ENCODE assay signal across 8 mouse cellular contexts in the genomic region with DNA sequence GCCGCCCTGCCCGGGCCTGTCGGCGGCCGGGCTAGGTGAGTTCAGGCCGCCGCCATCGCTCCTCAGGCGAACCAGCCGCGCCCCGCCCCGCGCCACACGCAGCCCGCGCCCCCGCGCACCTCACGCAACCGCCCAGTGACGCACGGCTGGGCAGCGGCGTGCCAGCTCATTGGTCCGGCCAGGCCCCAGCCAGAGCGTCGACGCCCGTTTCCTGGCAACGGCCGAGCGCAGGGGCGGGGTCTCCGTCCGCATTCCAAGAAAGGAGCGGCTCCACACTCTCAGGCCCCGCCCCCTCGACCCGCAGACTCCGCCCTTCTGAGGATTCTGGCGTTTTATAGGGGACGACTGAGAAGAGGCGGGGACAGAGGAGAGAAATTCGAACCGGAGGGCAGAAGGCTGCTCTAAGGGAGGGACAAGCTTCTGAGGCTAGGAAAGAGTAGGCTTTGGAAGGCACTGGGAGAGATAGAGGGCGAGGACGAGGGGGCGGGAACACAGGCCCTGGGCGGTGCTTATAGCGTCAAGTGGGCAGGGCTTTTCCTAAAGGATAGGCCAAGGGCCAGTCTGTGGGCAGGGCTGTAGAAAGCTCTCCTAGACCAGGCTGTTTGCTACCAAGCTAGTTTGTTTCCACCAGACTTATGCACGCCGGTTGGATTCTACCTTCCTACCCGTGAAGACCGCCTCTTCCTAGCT. TPM values are rescaled to one million over a fixed set of nuclear protein-coding genes. Genes with fewer than 3 reads are reported as not detected.
DNase-seq lines count a peak whose midpoint lies in the region; ATAC-seq and TF ChIP-seq lines count a peak whose summit lies in the region.

TSS of gene Fam160a2 (minus strand) at position 120 of the 690 bp plus-strand sequence.

- H3K27ac ChIP-seq in MEL (ENCODE audit: control insufficient read depth, low read depth, low read length): peak within 1 kb of the TSS; percentile 58
- peak within 1 kb of the TSS; percentile 64 for H3K27ac ChIP-seq in cerebellum, adult 2 months (ENCODE audit: insufficient read depth, low read length)
- H3K27ac ChIP-seq in forebrain, postnatal 0 days (ENCODE audit: low read depth, low read length): peak within 1 kb of the TSS; percentile 78
- H3K27ac ChIP-seq in lung, embryonic 15.5 days: peak within 1 kb of the TSS; percentile 75

- TF ChIP-seq RAD21 in MEL (IDR thresholded peaks at IDR 0.05; ENCODE audit: low read depth, low read length): no peak

- H3K4me2 ChIP-seq in forebrain, postnatal 0 days (ENCODE audit: low read depth): peak within 1 kb of the TSS; percentile 86
- peak within 1 kb of the TSS; percentile 81 for H3K4me2 ChIP-seq in lung, embryonic 15.5 days

- no peak for TF ChIP-seq CTCF in MEL (IDR thresholded peaks at IDR 0.05 in 2 of 3, conservative IDR thresholded peaks at IDR 0.05 in 1 of 3; ENCODE audit: control insufficient read depth in 1 of 3, insufficient read depth in 1 of 3, low read depth in 2 of 3, low read length in 3 of 3, poor library complexity in 1 of 3, severe bottlenecking in 1 of 3)
- TF ChIP-seq CTCF in cerebellum, adult 2 months (IDR thresholded peaks at IDR 0.05; ENCODE audit: borderline replicate concordance, insufficient read depth, low read depth, low read length): no peak
- TF ChIP-seq CTCF in forebrain, postnatal 0 days (IDR thresholded peaks at IDR 0.05; ENCODE audit: low read depth): no peak

- H3K4me3 ChIP-seq in MEL (ENCODE audit: control insufficient read depth in 1 of 2, insufficient read depth in 1 of 2, low read depth in 2 of 2, low read length in 2 of 2): peak within 1 kb of the TSS; percentile 77 to 88
- H3K4me3 ChIP-seq in cerebellum, adult 2 months (replicated peaks; ENCODE audit: insufficient read depth, low read depth, low read length): peak within 1 kb of the TSS; percentile 70
- peak within 1 kb of the TSS; percentile 87 for H3K4me3 ChIP-seq in forebrain, postnatal 0 days (ENCODE audit: low read depth, low read length)
- peak within 1 kb of the TSS; percentile 97 for H3K4me3 ChIP-seq in lung, embryonic 15.5 days

- under 1% methylated on average over 55 of the region's 55 CpGs for WGBS in cerebellum, adult 2 months
- whole genome bisulfite sequencing in forebrain, postnatal 0 days: under 1% methylated on average over 54 of the region's 55 CpGs
- WGBS in lung, embryonic 15.5 days: under 1% methylated on average over 55 of the region's 55 CpGs

- H3K4me1 ChIP-seq in MEL (ENCODE audit: control insufficient read depth in 1 of 2, insufficient read depth in 2 of 2, low read length in 2 of 2): peaks cover 0 to 11% of the 10 kb centered on the region in 2 experiments; a peak in 2 of 4 replicates
- peaks cover under 1% of the 10 kb centered on the region; the same call in 1 of the 2 replicates for H3K4me1 ChIP-seq in cerebellum, adult 2 months (ENCODE audit: control insufficient read depth, insufficient read depth, low read length)
- H3K4me1 ChIP-seq in forebrain, postnatal 0 days (ENCODE audit: insufficient read depth): no peaks in the 10 kb centered on the region
- peaks cover 18% of the 10 kb centered on the region for H3K4me1 ChIP-seq in lung, embryonic 15.5 days

- no peaks in the 10 kb centered on the region; the same call in 1 of the 2 replicates for H3K79me2 ChIP-seq in MEL (ENCODE audit: control insufficient read depth, insufficient read depth, low read length, poor library complexity)

- peak in 1 of 2 experiments; percentile 20; a peak in 1 of 4 replicates for TF ChIP-seq POLR2A in MEL (IDR thresholded peaks at IDR 0.05; ENCODE audit: control insufficient read depth in 1 of 2, insufficient read depth in 1 of 2, low read depth in 1 of 2, low read length in 2 of 2, poor library complexity in 1 of 2)
- TF ChIP-seq POLR2A in cerebellum, adult 2 months (IDR thresholded peaks at IDR 0.05; ENCODE audit: borderline replicate concordance, insufficient read depth, low read length): peak; percentile 83

- peaks cover 0 to 23% of the 10 kb centered on the region in 2 experiments; a peak in 2 of 4 replicates for H3K36me3 ChIP-seq in MEL (ENCODE audit: control insufficient read depth in 1 of 2, insufficient read depth in 2 of 2, low read length in 2 of 2)
- no peaks in the 10 kb centered on the region; the same call in 1 of the 2 replicates for H3K36me3 ChIP-seq in forebrain, postnatal 0 days (ENCODE audit: insufficient read depth)
- H3K36me3 ChIP-seq in lung, embryonic 15.5 days: no peaks in the 10 kb centered on the region

- DNase-seq in MEL (ENCODE audit: low read depth, low spot score): peak; percentile 98
- DNase-seq in cerebellum, adult 2 months: peak; percentile 100
- DNase-seq in forebrain, postnatal 0 days: peak; percentile 100
- DNase-seq in heart, postnatal 4 days: peak; percentile 100
- peak; percentile 99 for DNase-seq in layer of hippocampus, adult 8-10 months (ENCODE audit: low spot score in 2 of 2)
- peak; percentile 99 for DNase-seq in ovary, adult 18-20 months (ENCODE audit: low spot score)
- peak; percentile 98 for DNase-seq in thymus, postnatal 0 days (ENCODE audit: low spot score)

- no peak for TF ChIP-seq EP300 in MEL (IDR thresholded peaks at IDR 0.05; ENCODE audit: low read depth in 1 of 2, low read length in 2 of 2)

- H3K9ac ChIP-seq in MEL (ENCODE audit: control insufficient read depth, low read depth, low read length, poor library complexity, severe bottlenecking): peak within 1 kb of the TSS; percentile 78
- H3K9ac ChIP-seq in forebrain, postnatal 0 days: peak within 1 kb of the TSS; percentile 86
- H3K9ac ChIP-seq in lung, embryonic 15.5 days: peak within 1 kb of the TSS; percentile 89

- peak; percentile 98 for ATAC-seq in forebrain, postnatal 0 days
- ATAC-seq in lung, embryonic 15.5 days (ENCODE audit: borderline replicate concordance, extremely low read depth, low FRiP score, low TSS enrichment): peak; percentile 99

- H3K27me3 ChIP-seq in MEL (ENCODE audit: control insufficient read depth in 1 of 2, insufficient read depth in 2 of 2, low read length in 2 of 2): no peaks in the 10 kb centered on the region
- no peaks in the 10 kb centered on the region for H3K27me3 ChIP-seq in cerebellum, adult 2 months (ENCODE audit: control insufficient read depth, insufficient read depth, low read length)
- H3K27me3 ChIP-seq in forebrain, postnatal 0 days (ENCODE audit: insufficient read depth, low read length): no peaks in the 10 kb centered on the region
- H3K27me3 ChIP-seq in lung, embryonic 15.5 days: no peaks in the 10 kb centered on the region

- H3K9me3 ChIP-seq in MEL (replicated peaks; ENCODE audit: insufficient read depth, low read length): no peaks in the 10 kb centered on the region
- no peaks in the 10 kb centered on the region for H3K9me3 ChIP-seq in forebrain, postnatal 0 days (ENCODE audit: low read length)
- H3K9me3 ChIP-seq in lung, embryonic 15.5 days: no peaks in the 10 kb centered on the region

TF ChIP-seq in MEL, 35 proteins besides CTCF, POLR2A, EP300 and RAD21 (continues in another document):
- TF ChIP-seq MAFK (IDR thresholded peaks at IDR 0.05; ENCODE audit: borderline replicate concordance, low read depth, low read length): no peak
- no peak; the same call in 1 of the 2 replicates for TF ChIP-seq NELFE (IDR thresholded peaks at IDR 0.05; ENCODE audit: low read depth, low read length)
- no peak for TF ChIP-seq POLR2AphosphoS5 (IDR thresholded peaks at IDR 0.05; ENCODE audit: borderline replicate concordance, low read depth, low read length)
- peak; percentile 73 for TF ChIP-seq HCFC1 (IDR thresholded peaks at IDR 0.05; ENCODE audit: low read depth, low read length)
- TF ChIP-seq GABPA (IDR thresholded peaks at IDR 0.05; ENCODE audit: low read depth, low read length): no peak
- TF ChIP-seq MAZ (IDR thresholded peaks at IDR 0.05; ENCODE audit: low read depth, low read length): peak; percentile 92; the same call in 1 of the 2 replicates
- peak; percentile 66 for TF ChIP-seq NRF1 (IDR thresholded peaks at IDR 0.05; ENCODE audit: insufficient read depth, low read depth, low read length, poor library complexity, severe bottlenecking)
- no peak for TF ChIP-seq GATA1 (IDR thresholded peaks at IDR 0.05; ENCODE audit: low read depth, low read length)
- TF ChIP-seq RCOR1 (IDR thresholded peaks at IDR 0.05; ENCODE audit: low read depth, low read length): no peak
- TF ChIP-seq ELF1 (IDR thresholded peaks at IDR 0.05; ENCODE audit: low read depth, low read length): peak; percentile 48; the same call in 1 of the 2 replicates
- TF ChIP-seq SMC3 (IDR thresholded peaks at IDR 0.05; ENCODE audit: low read depth, low read length): no peak
- TF ChIP-seq MAX (IDR thresholded peaks at IDR 0.05; ENCODE audit: low read length): peak; percentile 37; the same call in 1 of the 2 replicates
- TF ChIP-seq MXI1 (IDR thresholded peaks at IDR 0.05; ENCODE audit: low read depth, low read length): peak; percentile 85
- no peak for TF ChIP-seq ZC3H11A (IDR thresholded peaks at IDR 0.05; ENCODE audit: low read depth, low read length)
- no peak for TF ChIP-seq KAT2A (conservative IDR thresholded peaks at IDR 0.05; ENCODE audit: low read depth, low read length)
- TF ChIP-seq MYC (IDR thresholded peaks at IDR 0.05; ENCODE audit: low read depth, low read length): no peak
- TF ChIP-seq TCF12 (IDR thresholded peaks at IDR 0.05; ENCODE audit: low read depth, low read length): no peak; the same call in 1 of the 2 replicates
- no peak for TF ChIP-seq USF2 (IDR thresholded peaks at IDR 0.05; ENCODE audit: borderline replicate concordance in 1 of 2, insufficient read depth in 1 of 2, low read depth in 1 of 2, low read length in 2 of 2)
- TF ChIP-seq BHLHE40 (IDR thresholded peaks at IDR 0.05; ENCODE audit: borderline replicate concordance, low read depth, low read length): no peak
- no peak for TF ChIP-seq CHD1 (IDR thresholded peaks at IDR 0.05; ENCODE audit: low read depth, low read length)
- TF ChIP-seq POLR2AphosphoS2 (IDR thresholded peaks at IDR 0.05; ENCODE audit: low read length): no peak
- no peak for TF ChIP-seq TBP (IDR thresholded peaks at IDR 0.05; ENCODE audit: low read depth, low read length)
- no peak for TF ChIP-seq ETS1 (IDR thresholded peaks at IDR 0.05; ENCODE audit: low read depth, low read length)

RNA-seq across cellular contexts. Expression of gene Fam160a2, which starts in this region (rescaled TPM):
- 6.2 and 7.8 TPM in 2 replicates for total RNA-seq in MEL (2012; rRNA removed)
- 10 to 100 TPM in 1 of 2 experiments, not detected in 1; 17.7 TPM for polyA plus RNA-seq in MEL (2012; ENCODE audit: insufficient read depth in 1 of 2, insufficient read length in 2 of 2, low read depth in 1 of 2, low replicate concordance in 2 of 2, missing spikeins in 1 of 2)
- polyA plus RNA-seq in cerebellum, adult 2 months (2012; rRNA removed): 36.3 and 37.2 TPM in 2 replicates
- total RNA-seq in forebrain, postnatal 0 days (2014; rRNA removed): 28.0 and 42.1 TPM in 2 replicates
- 27.7 and 36.9 TPM in 2 replicates for polyA plus RNA-seq in forebrain, postnatal 0 days (2015; fragmentation: Nextera tagmentation; extraction: Ambion mirVana)
- 10 to 100 TPM; 31.1 to 33.8 TPM for total RNA-seq in heart, postnatal 4 days (2021)
- 10 to 100 TPM; 53.0 to 63.3 (median 60.1) TPM for total RNA-seq in layer of hippocampus, adult 8-10 months (2022)
- polyA plus RNA-seq in lung, embryonic 15.5 days (2015; fragmentation: Nextera tagmentation; extraction: Ambion mirVana): 40.3 and 41.0 TPM in 2 replicates
- polyA plus RNA-seq in thymus, postnatal 0 days (2015; fragmentation: Nextera tagmentation; extraction: Ambion mirVana): 13.7 and 16.0 TPM in 2 replicates

Comparison
In these comparisons a context has a peak if more than half of its experiments do, and no peak if none do; other contexts are left out.
1. Peak in every context shown above with its lines: DNase-seq, ATAC-seq, H3K4me3 ChIP-seq and H3K27ac ChIP-seq.